Mouse (Mus musculus) MEL (cell line): ENCODE data around the gene Trp53tg5.

Source experiments
- BHLHE40 ChIP-seq: IDR thresholded peaks from 2 replicates; pipeline ENCODE4 v1.6.1; 2012; ENCODE audit warnings: low read depth, mild to moderate bottlenecking, inconsistent platforms, low read length, improper control_type of control experiment, borderline replicate concordance
- CTCF ChIP-seq, 3 experiments: IDR thresholded peaks in 2 of 3; conservative IDR thresholded peaks in 1 of 3; 2 replicates each; pipeline ENCODE4 v1.5.1; 2011 to 2012; ENCODE audit warnings: low read length in 3 of 3, low read depth in 2 of 3, mild to moderate bottlenecking in 2 of 3, improper control_type of control experiment in 1 of 3, inconsistent platforms in 1 of 3, mixed read lengths in 1 of 3, moderate library complexity in 1 of 3; ENCODE audit not compliant: control insufficient read depth in 1 of 3, insufficient read depth in 1 of 3, poor library complexity in 1 of 3, severe bottlenecking in 1 of 3
- EP300 ChIP-seq, 2 experiments: IDR thresholded peaks; 2 replicates each; pipeline ENCODE4 v1.6.1; 2011; ENCODE audit warnings: improper control_type of control experiment in 2 of 2, low read length in 2 of 2, low read depth in 1 of 2, mild to moderate bottlenecking in 1 of 2
- MEF2A ChIP-seq: IDR thresholded peaks from 2 replicates; pipeline ENCODE4 v1.6.1; 2014; ENCODE audit warnings: low read depth, mild to moderate bottlenecking, inconsistent platforms, low read length, improper control_type of control experiment; ENCODE audit not compliant: poor library complexity, insufficient replicate concordance, severe bottlenecking; ENCODE audit errors: extremely low read depth
- MXI1 ChIP-seq: IDR thresholded peaks from 2 replicates; pipeline ENCODE4 v1.6.1; 2011; ENCODE audit warnings: mild to moderate bottlenecking, low read depth, low read length, improper control_type of control experiment
- NRF1 ChIP-seq: IDR thresholded peaks from 2 replicates; pipeline ENCODE4 v1.6.1; 2014; ENCODE audit warnings: low read depth, mild to moderate bottlenecking, inconsistent platforms, low read length, improper control_type of control experiment, moderate library complexity; ENCODE audit not compliant: poor library complexity, insufficient read depth, severe bottlenecking
- POLR2A ChIP-seq, 2 experiments: IDR thresholded peaks; 2 replicates each; pipeline ENCODE4 v1.6.1; 2011 to 2012; ENCODE audit warnings: low read length in 2 of 2, mild to moderate bottlenecking in 2 of 2, control low read depth in 1 of 2, improper control_type of control experiment in 1 of 2, low read depth in 1 of 2, moderate library complexity in 1 of 2; ENCODE audit not compliant: control insufficient read depth in 1 of 2, insufficient read depth in 1 of 2, poor library complexity in 1 of 2
- TAL1 ChIP-seq: IDR thresholded peaks from 2 replicates; pipeline ENCODE4 v1.6.1; 2012; ENCODE audit warnings: mild to moderate bottlenecking, inconsistent platforms, low read length, moderate library complexity, mixed read lengths
- TBP ChIP-seq: IDR thresholded peaks from 2 replicates; pipeline ENCODE4 v1.8.0; 2011; ENCODE audit warnings: low read depth, low read length, improper control_type of control experiment
- USF2 ChIP-seq, 2 experiments: IDR thresholded peaks; 2 replicates each; pipeline ENCODE4 v1.6.1; 2011 to 2012; ENCODE audit warnings: improper control_type of control experiment in 2 of 2, low read length in 2 of 2, borderline replicate concordance in 1 of 2, inconsistent platforms in 1 of 2, low read depth in 1 of 2, mild to moderate bottlenecking in 1 of 2; ENCODE audit not compliant: insufficient read depth in 1 of 2
- ZNF384 ChIP-seq: IDR thresholded peaks from 2 replicates; pipeline ENCODE4 v1.6.1; 2012; ENCODE audit warnings: low read depth, mild to moderate bottlenecking, inconsistent platforms, low read length, improper control_type of control experiment

- TF ChIP-seq NRF1 (no peak), POLR2A (IDR thresholded peaks at IDR 0.05; ENCODE audit: control insufficient read depth in 1 of 2, insufficient read depth in 1 of 2, low read depth in 1 of 2, low read length in 2 of 2, poor library complexity in 1 of 2) (no peak), CTCF (IDR thresholded peaks at IDR 0.05 in 2 of 3, conservative IDR thresholded peaks at IDR 0.05 in 1 of 3; ENCODE audit: control insufficient read depth in 1 of 3, insufficient read depth in 1 of 3, low read depth in 2 of 3, low read length in 3 of 3, poor library complexity in 1 of 3, severe bottlenecking in 1 of 3) (no peak), ZNF384 (no peak), BHLHE40 (no peak), EP300 (IDR thresholded peaks at IDR 0.05; ENCODE audit: low read depth in 1 of 2, low read length in 2 of 2) (no peak), TBP (no peak), TAL1 (no peak), USF2 (IDR thresholded peaks at IDR 0.05; ENCODE audit: borderline replicate concordance in 1 of 2, insufficient read depth in 1 of 2, low read depth in 1 of 2, low read length in 2 of 2) (no peak), MXI1 (no peak), MEF2A (no peak)
These were observed 40.9 kb downstream of the Trp53tg5 start for GRCm38 (mm10) chr2:164432541-164433191.
